Mouse (Mus musculus) embryonic facial prominence, embryonic 10.5 days (tissue): ENCODE measurements around the gene Nfatc2. TPM values are rescaled to one million over a fixed set of nuclear protein-coding genes. Genes with fewer than 3 reads are reported as not detected.

ENCODE experiments used
- DNase-seq: peaks from one replicate; pipeline ENCODE4 v3.0.0-alpha.2; 2017; ENCODE audit warnings: low spot score
- H3K27ac ChIP-seq: fragments of 300-500 bp; sonication (generic); replicated peaks from 2 replicates; pipeline ENCODE4 v1.5.1; 2016; ENCODE audit warnings: mild to moderate bottlenecking
- H3K27me3 ChIP-seq: fragments of 300-500 bp; sonication (generic); replicated peaks from 2 replicates; pipeline ENCODE4 v1.6.1; 2016; ENCODE audit warnings: low read depth, mild to moderate bottlenecking; ENCODE audit not compliant: poor library complexity, severe bottlenecking
- H3K36me3 ChIP-seq: fragments of 300-500 bp; sonication (generic); replicated peaks from 2 replicates; pipeline ENCODE4 v1.6.1; 2016; ENCODE audit warnings: mild to moderate bottlenecking, moderate library complexity
- H3K4me1 ChIP-seq: fragments of 300-500 bp; sonication (generic); 2 replicates; pipeline ENCODE4 v1.6.1; 2016
- H3K4me3 ChIP-seq: fragments of 300-500 bp; sonication (generic); 2 replicates; pipeline ENCODE4 v1.5.1; 2016; ENCODE audit warnings: mild to moderate bottlenecking, moderate library complexity
- H3K9me3 ChIP-seq: fragments of 300-500 bp; sonication (generic); 2 replicates; pipeline ENCODE4 v1.6.1; 2016; ENCODE audit warnings: mild to moderate bottlenecking
- WGBS: fragments of 180-500 bp; shearing (Covaris S2); methylation state at CpG from one replicate; pipeline ENCODE4 v1.1.7; 2016; 5-methylcytosine and 5-hydroxymethylcytosine counted together
- polyA plus RNA-seq: library from polyadenylated mRNA; unstranded; fragments of >200 nt; fragmentation: Nextera tagmentation; extraction: Ambion mirVana; gene quantifications from 2 replicates; pipeline ENCODE4 v1.2.1, GENCODE M21; 2016

The Nfatc2 gene
- polyA plus RNA-seq, 1 experiment from 2014 or later = 0.66 TPM

- no peak overlapping the region for H3K4me3 ChIP-seq
- no peak overlapping the region for H3K27ac ChIP-seq
- H3K27me3 ChIP-seq = peaks cover 14% of the 10 kb centered on the region; the same call in 1 of the 2 replicates
- DNase-seq = no peak
- no peaks in the 10 kb centered on the region for H3K9me3 ChIP-seq
- 83% methylated on average over 8 of the region's 8 CpGs for WGBS
- H3K4me1 ChIP-seq = peaks cover under 1% of the 10 kb centered on the region
- H3K36me3 ChIP-seq = no peaks in the 10 kb centered on the region
Observed at GRCm38 (mm10) chr2:168519589-168519988, 81.9 kb downstream of the Nfatc2 start.

DNA sequence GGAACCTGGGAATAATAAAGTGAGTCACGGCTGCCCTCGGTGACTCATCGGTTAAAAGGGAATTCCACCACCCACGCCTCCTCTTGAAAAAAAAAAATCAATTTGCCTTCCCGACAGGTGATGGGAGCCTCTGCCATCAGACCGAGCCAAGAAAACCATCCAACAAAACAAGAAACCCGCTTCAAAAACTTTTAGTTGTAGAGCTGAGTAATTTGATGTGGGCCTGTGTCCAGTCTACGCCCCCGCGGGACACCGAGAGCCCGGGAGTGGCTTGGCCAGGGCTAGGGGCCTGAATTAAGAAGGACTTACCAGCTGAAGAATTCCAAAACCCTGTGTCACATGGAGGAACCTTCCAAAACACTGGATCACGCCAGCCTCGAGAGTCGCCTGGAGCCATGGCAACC lies 83.2 kb downstream of the Nfatc2 start:
- Histone ChIP-seq H3K4me3 (no peak overlapping the region), H3K36me3 (no peaks in the 10 kb centered on the region), H3K27me3 (0 out of 2 replicates have a peak, but pooled peaks cover 7% of the 10 kb centered on the region), H3K9me3 (no peaks in the 10 kb centered on the region), H3K4me1 (no peaks in the 10 kb centered on the region; the same call in 1 of the 2 replicates), H3K27ac (no peak overlapping the region)
- DNase-seq = no peak
- 81% methylated on average over 15 of the region's 15 CpGs for WGBS

DNA sequence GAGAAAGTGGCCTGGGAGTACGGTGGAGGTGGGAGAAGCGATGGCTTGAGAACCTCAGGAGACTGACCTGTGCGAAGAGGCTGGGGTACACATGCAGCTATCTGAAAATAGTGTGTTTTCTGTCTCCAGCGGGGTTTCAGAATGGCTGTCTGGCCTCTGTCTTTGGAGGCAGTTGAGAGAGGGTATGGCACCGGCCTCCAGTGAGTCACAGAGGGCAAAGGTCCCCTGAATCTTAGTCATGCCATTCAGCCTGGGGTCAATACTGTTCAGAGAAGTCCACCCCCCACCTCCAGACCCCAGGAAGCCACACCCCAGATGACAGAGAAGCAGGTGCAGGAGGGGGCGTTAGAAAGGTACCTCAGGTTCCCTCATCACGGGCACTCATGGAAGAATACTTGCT lies 83.7 kb downstream of the Nfatc2 start:
- 84% methylated on average over 7 of the region's 7 CpGs for WGBS
- Histone ChIP-seq H3K4me1 (no peaks in the 10 kb centered on the region; the same call in 1 of the 2 replicates), H3K36me3 (no peaks in the 10 kb centered on the region), H3K27me3 (0 out of 2 replicates have a peak, but pooled peaks cover 3% of the 10 kb centered on the region), H3K27ac (no peak overlapping the region), H3K4me3 (no peak overlapping the region), H3K9me3 (no peaks in the 10 kb centered on the region)
- DNase-seq = no peak

DNA sequence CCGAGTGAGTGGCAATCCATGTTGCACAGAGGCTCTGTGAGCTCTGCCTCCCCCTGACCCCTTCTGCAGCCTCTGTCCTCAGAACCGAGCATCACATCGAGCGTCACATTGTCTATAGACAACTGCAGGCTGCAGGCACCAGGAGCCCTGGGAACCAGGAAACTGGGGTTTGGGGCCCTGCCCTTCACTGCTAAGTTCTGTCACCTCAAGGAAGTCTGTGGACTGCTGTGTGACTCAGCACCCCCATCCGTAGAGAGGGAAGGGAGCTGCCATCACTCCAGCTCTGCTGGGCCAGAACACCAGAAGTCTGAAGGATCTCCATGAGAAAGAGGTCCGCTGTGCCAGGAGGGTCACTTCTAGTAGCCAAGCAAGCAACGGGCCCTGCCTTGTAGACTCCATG lies 84.7 kb downstream of the Nfatc2 start:
- Histone ChIP-seq H3K9me3 (peaks cover 2% of the 10 kb centered on the region; the same call in 1 of the 2 replicates), H3K27me3 (0 out of 2 replicates have a peak, but pooled peaks cover 3% of the 10 kb centered on the region), H3K4me3 (no peak overlapping the region), H3K36me3 (no peaks in the 10 kb centered on the region), H3K4me1 (no peaks in the 10 kb centered on the region; the same call in 1 of the 2 replicates), H3K27ac (no peak overlapping the region)
- DNase-seq = no peak
- WGBS = 87% methylated on average over 7 of the region's 7 CpGs

- Histone ChIP-seq H3K27me3 (0 out of 2 replicates have a peak, but pooled peaks cover 3% of the 10 kb centered on the region), H3K4me3 (no peak overlapping the region), H3K4me1 (no peaks in the 10 kb centered on the region; the same call in 1 of the 2 replicates), H3K27ac (no peak overlapping the region), H3K36me3 (no peaks in the 10 kb centered on the region), H3K9me3 (peaks cover 5% of the 10 kb centered on the region; the same call in 1 of the 2 replicates)
- no peak for DNase-seq
- WGBS = 81% methylated on average over 4 of the region's 4 CpGs
Observed at GRCm38 (mm10) chr2:168515466-168515865, 86.0 kb downstream of the Nfatc2 start.

GRCm38 (mm10) chr2:168514131-168514530 lies 87.3 kb downstream of the Nfatc2 start:
- Histone ChIP-seq H3K27ac (no peak overlapping the region), H3K36me3 (no peaks in the 10 kb centered on the region), H3K9me3 (peaks cover 5% of the 10 kb centered on the region; the same call in 1 of the 2 replicates), H3K4me3 (no peak overlapping the region), H3K27me3 (0 out of 2 replicates have a peak, but pooled peaks cover 3% of the 10 kb centered on the region), H3K4me1 (no peaks in the 10 kb centered on the region; the same call in 1 of the 2 replicates)
- WGBS = 84% methylated on average over 5 of the region's 5 CpGs
- no peak for DNase-seq

DNA sequence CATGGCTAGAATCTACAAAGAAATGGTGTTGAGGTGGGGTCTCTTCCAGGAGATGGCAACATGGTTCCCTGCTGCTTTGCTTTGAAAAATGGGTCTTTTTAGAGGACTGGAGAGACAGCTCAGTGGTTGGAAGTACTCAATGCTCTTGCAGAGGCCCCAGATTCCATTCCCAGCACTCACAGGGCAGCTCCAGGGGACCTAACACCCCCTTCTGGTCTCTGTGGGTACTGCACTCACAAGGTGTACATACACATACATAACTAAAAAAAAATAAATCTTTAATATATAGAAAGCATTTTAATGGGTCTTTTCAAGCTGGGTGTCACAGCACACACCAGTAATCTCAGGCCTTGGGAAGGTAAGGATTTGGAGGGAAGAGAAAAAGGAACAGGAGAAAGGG lies 89.9 kb downstream of the Nfatc2 start:
- Histone ChIP-seq H3K4me1 (no peaks in the 10 kb centered on the region), H3K36me3 (no peaks in the 10 kb centered on the region), H3K4me3 (no peak overlapping the region), H3K27me3 (0 out of 2 replicates have a peak, but pooled peaks cover 3% of the 10 kb centered on the region), H3K27ac (no peak overlapping the region), H3K9me3 (peaks cover 5% of the 10 kb centered on the region; the same call in 1 of the 2 replicates)
- no peak for DNase-seq

GRCm38 (mm10) chr2:168508469-168509198 lies 92.8 kb downstream of the Nfatc2 start:
- H3K9me3 ChIP-seq = peaks cover 5% of the 10 kb centered on the region; the same call in 1 of the 2 replicates
- H3K27me3 ChIP-seq = 0 out of 2 replicates have a peak, but pooled peaks cover under 1% of the 10 kb centered on the region
- no peak overlapping the region for H3K4me3 ChIP-seq
- no peaks in the 10 kb centered on the region for H3K36me3 ChIP-seq
- DNase-seq = no peak
- WGBS = 86% methylated on average over 13 of the region's 13 CpGs
- H3K27ac ChIP-seq = no peak overlapping the region
- H3K4me1 ChIP-seq = 0 out of 2 replicates have a peak, but pooled peaks cover 3% of the 10 kb centered on the region

GRCm38 (mm10) chr2:168504431-168505182 lies 96.8 kb downstream of the Nfatc2 start:
- 85% methylated on average over 27 of the region's 27 CpGs for WGBS
- Histone ChIP-seq H3K4me1 (0 out of 2 replicates have a peak, but pooled peaks cover 3% of the 10 kb centered on the region), H3K27ac (0 out of 2 replicates have a peak overlapping the region, but pooled peaks have one; percentile 7)

DNA sequence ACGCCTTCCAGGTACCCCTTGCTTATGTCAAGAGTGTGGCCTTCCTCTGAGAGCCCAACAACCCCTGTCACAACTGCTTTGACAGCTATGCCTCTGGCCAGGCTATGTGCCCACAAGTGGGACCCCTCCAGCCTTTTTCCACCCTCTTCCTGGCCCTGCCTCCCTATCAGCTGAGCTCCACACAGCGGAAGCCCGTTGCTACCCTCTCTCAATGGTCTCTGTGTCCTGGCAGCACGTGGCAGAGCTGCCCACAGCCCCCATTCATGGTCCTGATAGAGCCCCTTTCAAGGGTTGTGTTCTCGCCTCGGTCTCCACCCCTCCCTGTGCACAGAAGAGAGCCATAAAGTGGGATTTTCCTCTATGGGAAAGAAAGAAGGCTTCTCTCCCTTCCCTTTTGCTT lies 97.7 kb downstream of the Nfatc2 start:
- H3K36me3 ChIP-seq = no peaks in the 10 kb centered on the region
- H3K27ac ChIP-seq = no peak overlapping the region
- DNase-seq = no peak
- 0 out of 2 replicates have a peak, but pooled peaks cover 3% of the 10 kb centered on the region for H3K4me1 ChIP-seq
- no peaks in the 10 kb centered on the region for H3K9me3 ChIP-seq
- 0 out of 2 replicates have a peak, but pooled peaks cover 2% of the 10 kb centered on the region for H3K27me3 ChIP-seq
- no peak overlapping the region for H3K4me3 ChIP-seq
- WGBS = 78% methylated on average over 6 of the region's 6 CpGs

More at GRCm38 (mm10) chr2:168504431-168505182, 96.8 kb downstream of the Nfatc2 start:
- DNase-seq = no peak
- no peaks in the 10 kb centered on the region for H3K36me3 ChIP-seq
- no peaks in the 10 kb centered on the region for H3K27me3 ChIP-seq
- H3K9me3 ChIP-seq = no peaks in the 10 kb centered on the region
- H3K4me3 ChIP-seq = no peak overlapping the region

DNA sequence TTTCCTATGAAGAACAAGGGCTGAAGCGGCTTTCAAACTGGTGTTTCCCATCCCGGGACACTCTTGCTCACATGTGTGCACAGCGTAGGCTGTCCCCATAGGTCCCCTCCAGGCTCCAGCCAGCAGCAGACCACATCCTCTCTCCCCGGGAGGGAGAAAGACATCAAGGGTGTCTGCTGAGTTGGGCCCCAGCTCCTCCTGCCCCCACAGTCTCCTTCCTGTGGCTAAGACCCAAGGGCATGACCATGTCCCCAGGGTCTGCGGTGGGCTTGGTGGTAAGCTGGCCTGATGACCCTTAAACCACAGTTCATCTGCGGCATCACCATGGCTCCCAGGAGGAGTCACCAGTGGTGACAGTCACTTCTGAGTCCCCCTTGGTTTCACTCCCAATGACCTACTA lies 100.7 kb downstream of the Nfatc2 start:
- H3K27ac ChIP-seq = no peak overlapping the region

GRCm38 (mm10) chr2:168500244-168500643 lies 101.2 kb downstream of the Nfatc2 start:
- H3K4me3 ChIP-seq = no peak overlapping the region
- no peak overlapping the region for H3K27ac ChIP-seq
- H3K9me3 ChIP-seq = no peaks in the 10 kb centered on the region
- H3K36me3 ChIP-seq = no peaks in the 10 kb centered on the region
- WGBS = 79% methylated on average over 6 of the region's 6 CpGs
- 0 out of 2 replicates have a peak, but pooled peaks cover 6% of the 10 kb centered on the region for H3K27me3 ChIP-seq
- H3K4me1 ChIP-seq = peaks cover 6% of the 10 kb centered on the region; the same call in 1 of the 2 replicates
- DNase-seq = no peak

More for the DNA sequence above, 100.7 kb downstream of the Nfatc2 start:
- H3K27me3 ChIP-seq = 0 out of 2 replicates have a peak, but pooled peaks cover 6% of the 10 kb centered on the region
- no peak for DNase-seq
- no peaks in the 10 kb centered on the region for H3K36me3 ChIP-seq
- H3K4me1 ChIP-seq = peaks cover 6% of the 10 kb centered on the region; the same call in 1 of the 2 replicates
- no peak overlapping the region for H3K4me3 ChIP-seq
- H3K9me3 ChIP-seq = no peaks in the 10 kb centered on the region
- 82% methylated on average over 6 of the region's 6 CpGs for WGBS
